Mouse (Mus musculus) heart, embryonic 13.5 days (tissue): ENCODE measurements at regions not wholly inside any gene's neighbourhood (a gene's known extent, or its start where the extent isn't known, plus 50 kb on each side); places are given as distances from the start of the nearest gene placed in this dataset.

Experiments
- ATAC-seq: fragments of 200-750 bp; cut with Nextera tagmentation; 2 replicates; pipeline ENCODE4 v1.8.0; 2017; ENCODE audit warnings: moderate TSS enrichment; ENCODE audit not compliant: insufficient number of reproducible peaks, low FRiP score, low TSS enrichment; ENCODE audit errors: extremely low read depth
- H3K27ac ChIP-seq: fragments of 300-500 bp; sonication (generic); replicated peaks from 2 replicates; pipeline ENCODE4 v1.5.1; 2015; ENCODE audit warnings: moderate library complexity, mild to moderate bottlenecking, inconsistent platforms
- H3K27me3 ChIP-seq: fragments of 300-500 bp; sonication (generic); replicated peaks from 2 replicates; pipeline ENCODE4 v1.6.1; 2015; ENCODE audit warnings: mild to moderate bottlenecking, inconsistent platforms
- H3K36me3 ChIP-seq: fragments of 300-500 bp; sonication (generic); 2 replicates; pipeline ENCODE4 v1.6.1; 2015; ENCODE audit warnings: mild to moderate bottlenecking, inconsistent platforms
- H3K4me1 ChIP-seq: fragments of 300-500 bp; sonication (generic); 2 replicates; pipeline ENCODE4 v1.6.1; 2015; ENCODE audit warnings: inconsistent platforms
- H3K4me2 ChIP-seq: fragments of 300-500 bp; sonication (generic); 2 replicates; pipeline ENCODE4 v1.6.1; 2015; ENCODE audit warnings: inconsistent platforms, mild to moderate bottlenecking, moderate library complexity
- H3K4me3 ChIP-seq: fragments of 300-500 bp; sonication (generic); 2 replicates; pipeline ENCODE4 v1.5.1; 2015; ENCODE audit warnings: moderate library complexity, mild to moderate bottlenecking, inconsistent platforms
- H3K9ac ChIP-seq: fragments of 300-500 bp; sonication (generic); 2 replicates; pipeline ENCODE4 v1.6.1; 2015; ENCODE audit warnings: inconsistent platforms, mild to moderate bottlenecking, moderate library complexity
- H3K9me3 ChIP-seq: fragments of 300-500 bp; sonication (generic); 2 replicates; pipeline ENCODE4 v1.6.1; 2016; ENCODE audit warnings: inconsistent platforms
- WGBS: fragments of 180-500 bp; shearing (Covaris S2); methylation state at CpG from one replicate; pipeline ENCODE4 v1.1.7; 2015; ENCODE audit warnings: mixed read lengths; 5-methylcytosine and 5-hydroxymethylcytosine counted together

DNA sequence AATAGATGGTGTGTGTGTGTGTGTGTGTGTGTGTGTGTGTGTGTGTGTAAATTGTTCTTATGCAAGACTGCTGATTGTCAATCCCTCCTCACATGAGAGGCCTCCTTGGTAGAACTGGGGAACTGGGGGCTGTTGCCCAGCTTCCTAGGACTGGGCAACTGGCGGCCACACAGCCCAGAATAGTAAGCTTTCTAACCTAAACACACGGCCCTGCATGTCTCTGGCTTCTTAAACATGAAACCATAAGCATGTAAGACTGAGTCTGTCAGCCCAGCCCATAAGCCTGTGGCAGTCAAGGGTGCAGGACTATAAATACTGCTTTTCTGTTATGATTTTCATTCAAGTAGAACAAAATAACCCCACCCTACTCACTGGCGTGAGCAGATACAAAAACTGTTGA is 60.7 kb downstream of the Ifng start:
- no peak for ATAC-seq
- Histone ChIP-seq H3K9me3 (no peaks in the 10 kb centered on the region), H3K4me3 (no peak overlapping the region), H3K4me1 (no peaks in the 10 kb centered on the region), H3K36me3 (no peaks in the 10 kb centered on the region), H3K27ac (no peak overlapping the region), H3K9ac (no peak overlapping the region), H3K27me3 (no peaks in the 10 kb centered on the region), H3K4me2 (no peak overlapping the region)
- 62% methylated on average over 3 of the region's 3 CpGs for WGBS

DNA sequence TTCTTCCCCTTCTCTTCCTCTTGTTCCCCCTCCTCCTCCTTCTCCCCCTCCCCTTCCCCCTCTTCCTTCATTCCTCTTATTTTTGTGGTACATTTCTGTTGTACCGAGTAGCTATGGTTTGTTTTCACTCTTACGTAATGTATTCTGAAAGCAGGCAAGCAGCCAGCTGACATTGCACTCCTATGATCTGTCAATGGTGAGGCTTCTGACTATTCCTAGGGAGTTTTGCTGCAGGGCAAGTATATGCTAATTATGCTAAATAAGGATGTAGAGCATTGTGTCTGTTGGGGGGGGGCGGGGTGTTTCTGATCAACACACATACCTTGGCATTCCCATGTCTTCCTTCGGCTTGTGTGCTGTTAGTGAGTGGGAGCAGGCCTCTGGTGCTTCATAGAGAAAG is 64.0 kb downstream of the Ifng start:
- Histone ChIP-seq H3K9ac (no peak overlapping the region), H3K9me3 (no peaks in the 10 kb centered on the region), H3K27me3 (no peaks in the 10 kb centered on the region), H3K27ac (no peak overlapping the region), H3K36me3 (no peaks in the 10 kb centered on the region), H3K4me1 (no peaks in the 10 kb centered on the region), H3K4me3 (no peak overlapping the region), H3K4me2 (no peak overlapping the region)
- 68% methylated on average over 4 of the region's 4 CpGs for WGBS
- ATAC-seq = no peak

DNA sequence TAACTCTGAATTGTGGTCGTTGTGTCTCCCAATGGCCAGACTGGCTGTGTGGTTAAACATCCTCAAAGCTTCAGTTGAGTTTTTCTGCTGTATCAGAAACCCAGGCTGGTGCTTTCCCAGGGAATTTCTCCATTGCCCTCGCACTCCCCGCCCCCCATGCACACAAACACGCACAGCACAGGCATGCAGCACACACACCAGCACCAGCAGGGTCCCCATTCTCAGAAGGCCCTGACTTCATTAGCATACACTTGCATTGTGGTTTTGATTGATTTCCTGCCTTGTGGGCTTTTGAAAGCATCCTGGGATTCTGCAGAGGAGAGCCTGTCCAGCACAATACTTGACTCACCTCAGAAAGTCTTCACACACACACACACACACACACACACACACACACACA is 65.3 kb downstream of the Ifng start:
- Histone ChIP-seq H3K9ac (no peak overlapping the region), H3K27me3 (no peaks in the 10 kb centered on the region), H3K4me1 (no peaks in the 10 kb centered on the region), H3K4me3 (no peak overlapping the region), H3K9me3 (no peaks in the 10 kb centered on the region), H3K36me3 (no peaks in the 10 kb centered on the region), H3K4me2 (no peak overlapping the region), H3K27ac (no peak overlapping the region)
- WGBS = 76% methylated on average over 4 of the region's 4 CpGs
- no peak for ATAC-seq

- 57% methylated on average over 2 of the region's 2 CpGs for WGBS
- H3K9me3 ChIP-seq = no peaks in the 10 kb centered on the region
- H3K27me3 ChIP-seq = no peaks in the 10 kb centered on the region
- no peaks in the 10 kb centered on the region for H3K4me1 ChIP-seq
- no peak overlapping the region for H3K4me2 ChIP-seq
- no peaks in the 10 kb centered on the region for H3K36me3 ChIP-seq
- H3K4me3 ChIP-seq = no peak overlapping the region
- H3K27ac ChIP-seq = no peak overlapping the region
- H3K9ac ChIP-seq = no peak overlapping the region
- ATAC-seq = no peak
Observed at GRCm38 (mm10) chr10:118507630-118508029, 66.8 kb downstream of the Ifng start.

GRCm38 (mm10) chr10:118516839-118517238 is 76.0 kb downstream of the Ifng start:
- no peaks in the 10 kb centered on the region for H3K4me1 ChIP-seq
- no peaks in the 10 kb centered on the region for H3K27me3 ChIP-seq
- H3K4me2 ChIP-seq = no peak overlapping the region
- no peak overlapping the region for H3K9ac ChIP-seq
- no peaks in the 10 kb centered on the region for H3K9me3 ChIP-seq
- no peak overlapping the region for H3K4me3 ChIP-seq
- no peak overlapping the region for H3K27ac ChIP-seq
- WGBS = 87% methylated on average over 3 of the region's 3 CpGs
- no peaks in the 10 kb centered on the region for H3K36me3 ChIP-seq
- ATAC-seq = no peak

DNA sequence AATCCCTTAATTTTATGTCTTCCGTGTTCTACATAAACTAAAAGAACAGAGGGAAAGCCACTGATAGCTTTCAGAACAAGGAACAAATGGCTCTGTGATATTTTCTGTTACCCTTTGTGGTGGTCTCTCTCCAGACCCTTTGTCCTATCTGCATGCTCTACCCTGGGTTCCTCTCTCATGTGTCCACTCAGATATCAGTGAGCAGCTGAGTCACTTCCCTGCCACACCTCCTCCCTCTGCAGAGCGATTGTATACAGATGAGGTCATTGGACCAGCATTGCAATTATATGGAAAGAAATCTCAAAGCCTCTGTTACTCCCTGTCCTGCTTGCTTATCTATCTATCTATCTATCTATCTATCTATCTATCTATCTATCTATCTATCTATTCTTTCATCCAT is 77.1 kb downstream of the Ifng start:
- no peaks in the 10 kb centered on the region for H3K9me3 ChIP-seq
- 40% methylated on average over 2 of the region's 2 CpGs for WGBS
- H3K4me3 ChIP-seq = no peak overlapping the region
- no peak overlapping the region for H3K27ac ChIP-seq
- no peaks in the 10 kb centered on the region for H3K36me3 ChIP-seq
- no peak for ATAC-seq
- no peak overlapping the region for H3K4me2 ChIP-seq
- no peaks in the 10 kb centered on the region for H3K27me3 ChIP-seq
- no peak overlapping the region for H3K9ac ChIP-seq
- H3K4me1 ChIP-seq = no peaks in the 10 kb centered on the region

GRCm38 (mm10) chr10:118545966-118546365 is 105.1 kb downstream of the Ifng start:
- H3K4me2 ChIP-seq = no peak overlapping the region
- 0 out of 2 replicates have a peak, but pooled peaks cover 4% of the 10 kb centered on the region for H3K9me3 ChIP-seq
- WGBS = 13% methylated on average over 1 of the region's 1 CpGs
- ATAC-seq = no peak
- H3K9ac ChIP-seq = no peak overlapping the region
- H3K36me3 ChIP-seq = no peaks in the 10 kb centered on the region
- H3K27ac ChIP-seq = no peak overlapping the region
- no peaks in the 10 kb centered on the region for H3K27me3 ChIP-seq
- H3K4me3 ChIP-seq = no peak overlapping the region
- H3K4me1 ChIP-seq = no peaks in the 10 kb centered on the region

DNA sequence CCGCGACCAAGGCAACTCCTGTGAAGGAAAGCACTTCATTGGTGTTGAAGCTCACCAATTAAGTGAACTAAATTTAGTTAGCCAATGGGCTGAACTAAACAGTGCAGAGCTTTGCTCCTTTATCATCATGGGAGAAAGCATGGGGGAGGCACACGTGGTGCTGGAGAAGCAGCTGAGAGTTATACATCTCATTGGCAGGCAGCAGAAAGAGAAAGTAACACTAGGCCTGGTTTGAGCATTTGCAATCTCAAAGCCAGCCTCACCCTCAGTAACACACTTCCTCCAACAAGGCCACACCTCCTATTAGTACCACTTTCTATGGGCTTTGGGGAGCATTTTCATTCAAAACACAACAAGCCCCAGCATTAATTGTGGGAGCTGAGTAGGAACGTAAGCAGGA is 109.4 kb downstream of the Ifng start:
- no peaks in the 10 kb centered on the region for H3K27me3 ChIP-seq
- no peak overlapping the region for H3K9ac ChIP-seq
- H3K9me3 ChIP-seq = no peaks in the 10 kb centered on the region
- WGBS = 48% methylated on average over 4 of the region's 4 CpGs
- no peak overlapping the region for H3K4me3 ChIP-seq
- no peaks in the 10 kb centered on the region for H3K36me3 ChIP-seq
- H3K4me1 ChIP-seq = no peaks in the 10 kb centered on the region
- H3K27ac ChIP-seq = no peak overlapping the region
- ATAC-seq = no peak
- no peak overlapping the region for H3K4me2 ChIP-seq

DNA sequence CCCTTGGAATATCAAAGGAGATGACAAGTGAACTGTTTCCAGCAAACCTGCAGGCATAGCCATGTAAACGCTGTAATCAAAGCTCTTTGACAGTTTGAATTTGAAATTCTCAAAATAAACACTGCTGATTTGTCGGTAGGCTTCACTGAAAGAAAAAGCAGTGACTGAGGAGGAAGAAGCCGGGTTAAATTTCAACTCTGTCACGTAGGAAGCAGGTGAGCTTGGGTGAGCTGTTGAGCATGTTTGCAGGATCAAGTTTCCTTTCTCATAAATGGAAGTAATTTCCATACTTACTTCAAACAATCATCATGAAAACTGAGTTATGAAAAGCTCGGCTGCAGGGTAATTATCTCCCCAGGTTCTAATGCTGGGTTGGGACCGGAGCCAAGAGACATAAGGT is 118.0 kb downstream of the Ifng start:
- no peak overlapping the region for H3K9ac ChIP-seq
- ATAC-seq = no peak
- WGBS = 45% methylated on average over 6 of the region's 6 CpGs
- no peaks in the 10 kb centered on the region for H3K36me3 ChIP-seq
- H3K4me1 ChIP-seq = 0 out of 2 replicates have a peak, but pooled peaks cover 6% of the 10 kb centered on the region
- no peak overlapping the region for H3K4me3 ChIP-seq
- H3K9me3 ChIP-seq = no peaks in the 10 kb centered on the region
- H3K27me3 ChIP-seq = no peaks in the 10 kb centered on the region
- H3K27ac ChIP-seq = no peak overlapping the region
- H3K4me2 ChIP-seq = no peak overlapping the region

GRCm38 (mm10) chr10:118564041-118564440 is 123.2 kb downstream of the Ifng start:
- H3K4me2 ChIP-seq = no peak overlapping the region
- no peaks in the 10 kb centered on the region for H3K27me3 ChIP-seq
- peaks cover 5% of the 10 kb centered on the region for H3K4me1 ChIP-seq
- ATAC-seq = no peak
- H3K9ac ChIP-seq = no peak overlapping the region
- no peaks in the 10 kb centered on the region for H3K36me3 ChIP-seq
- H3K4me3 ChIP-seq = no peak overlapping the region
- no peak overlapping the region for H3K27ac ChIP-seq
- 74% methylated on average over 8 of the region's 8 CpGs for WGBS
- H3K9me3 ChIP-seq = no peaks in the 10 kb centered on the region

- Histone ChIP-seq H3K9ac (no peak overlapping the region), H3K9me3 (no peaks in the 10 kb centered on the region), H3K4me2 (no peak overlapping the region), H3K4me3 (no peak overlapping the region), H3K4me1 (peaks cover 11% of the 10 kb centered on the region), H3K27ac (no peak overlapping the region), H3K36me3 (no peaks in the 10 kb centered on the region), H3K27me3 (no peaks in the 10 kb centered on the region)
- no peak for ATAC-seq
- 75% methylated on average over 16 of the region's 16 CpGs for WGBS
Observed at GRCm38 (mm10) chr10:118564528-118565268, 123.9 kb downstream of the Ifng start.

DNA sequence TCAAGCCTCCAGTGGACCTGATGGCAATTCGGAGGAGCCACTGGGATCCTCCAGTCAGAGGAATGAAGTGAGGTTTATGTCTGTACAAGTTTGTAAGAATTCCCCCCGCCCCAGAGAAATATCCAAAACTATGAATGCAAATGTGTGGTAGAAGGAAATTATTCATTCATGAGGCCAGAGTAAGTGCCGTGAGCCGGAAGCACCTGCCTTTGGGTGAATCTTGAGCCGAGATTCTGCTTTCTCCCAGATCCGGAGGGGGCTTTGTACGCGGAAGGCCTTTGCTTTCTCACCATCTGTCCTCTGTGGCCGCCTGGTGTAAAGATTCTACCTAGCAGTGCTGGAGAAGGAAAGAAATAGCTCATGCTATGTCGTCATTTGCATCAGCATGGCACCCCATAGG is 127.8 kb downstream of the Ifng start:
- no peaks in the 10 kb centered on the region for H3K36me3 ChIP-seq
- no peaks in the 10 kb centered on the region for H3K27me3 ChIP-seq
- 79% methylated on average over 10 of the region's 10 CpGs for WGBS
- no peak overlapping the region for H3K27ac ChIP-seq
- no peak overlapping the region for H3K9ac ChIP-seq
- peaks cover 17% of the 10 kb centered on the region for H3K4me1 ChIP-seq
- no peak overlapping the region for H3K4me3 ChIP-seq
- no peaks in the 10 kb centered on the region for H3K9me3 ChIP-seq
- no peak overlapping the region for H3K4me2 ChIP-seq
- ATAC-seq = no peak
